Mouse (Mus musculus): ENCODE data around the gene Ppp2r5c. TPM values are rescaled to one million over a fixed set of nuclear protein-coding genes. Genes with fewer than 3 reads are reported as not detected.

Ppp2r5c gene
- polyA plus RNA-seq, 1 experiment = 171 TPM

DNA sequence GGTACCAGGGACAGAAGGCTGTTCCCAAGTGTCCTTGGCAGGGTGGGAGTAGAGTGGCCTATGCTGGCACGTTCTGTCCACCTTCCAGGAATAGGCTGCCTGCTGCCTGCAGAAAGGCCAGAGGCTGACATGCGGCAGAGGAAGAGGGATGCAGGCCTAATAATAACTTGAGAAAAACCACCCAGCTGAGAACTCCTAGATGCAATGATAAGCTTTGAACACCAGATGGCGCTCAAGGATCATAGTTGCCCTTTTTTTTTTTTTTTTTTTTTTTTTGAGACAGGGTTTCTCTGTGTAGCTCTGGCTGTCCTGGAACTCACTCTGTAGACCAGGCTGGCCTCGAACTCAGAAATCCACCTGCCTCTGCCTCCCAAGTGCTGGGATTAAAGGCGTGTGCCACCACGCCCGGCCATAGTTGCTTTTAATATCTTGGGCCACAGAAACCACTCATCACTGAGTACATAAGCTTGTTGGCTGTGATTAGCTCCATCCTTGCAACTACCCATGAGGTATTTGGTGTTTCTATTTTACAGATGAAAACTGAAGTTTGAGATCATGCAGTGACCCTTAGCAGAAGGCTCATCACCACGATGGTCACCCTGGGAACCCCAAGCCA is 28.1 kb upstream of the Ppp2r5c start:
- no peak for TF ChIP-seq POLR2A (IDR thresholded peaks at IDR 0.05; ENCODE audit: low read depth, low read length)
- no peak for TF ChIP-seq CTCF (IDR thresholded peaks at IDR 0.05; ENCODE audit: borderline replicate concordance, insufficient read depth, low read length)
- Histone ChIP-seq H3K4me1 (ENCODE audit: control insufficient read depth, insufficient read depth, low read length) (no peaks in the 10 kb centered on the region), H3K27ac (ENCODE audit: insufficient read depth, low read length) (no peak overlapping the region), H3K4me3 (ENCODE audit: insufficient read depth, low read length) (no peak overlapping the region)

DNA sequence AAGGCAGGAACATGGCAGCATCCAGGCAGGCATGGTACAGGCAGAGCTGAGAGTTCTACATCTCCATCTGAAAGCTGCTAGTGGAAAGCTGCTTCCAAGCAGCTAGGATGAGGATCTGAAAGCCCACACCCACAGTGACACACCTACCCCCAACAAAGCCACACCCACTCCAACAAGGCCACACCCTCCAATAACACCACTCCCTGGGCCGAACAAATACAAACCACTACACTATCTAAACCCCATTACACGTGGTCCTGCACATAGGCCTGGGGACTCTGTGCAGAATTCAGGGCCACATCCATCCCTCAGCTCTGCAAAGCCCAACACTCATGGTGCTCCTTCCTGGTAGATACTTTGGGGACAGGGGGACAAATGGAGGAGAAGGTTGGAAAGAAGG is 27.0 kb upstream of the Ppp2r5c start:
- Histone ChIP-seq H3K4me3 (ENCODE audit: insufficient read depth, low read length) (no peak overlapping the region), H3K27ac (ENCODE audit: insufficient read depth, low read length) (no peak overlapping the region), H3K4me1 (ENCODE audit: control insufficient read depth, insufficient read depth, low read length) (no peaks in the 10 kb centered on the region)
- TF ChIP-seq POLR2A (IDR thresholded peaks at IDR 0.05; ENCODE audit: low read depth, low read length) (no peak), CTCF (IDR thresholded peaks at IDR 0.05; ENCODE audit: borderline replicate concordance, insufficient read depth, low read length) (no peak)

DNA sequence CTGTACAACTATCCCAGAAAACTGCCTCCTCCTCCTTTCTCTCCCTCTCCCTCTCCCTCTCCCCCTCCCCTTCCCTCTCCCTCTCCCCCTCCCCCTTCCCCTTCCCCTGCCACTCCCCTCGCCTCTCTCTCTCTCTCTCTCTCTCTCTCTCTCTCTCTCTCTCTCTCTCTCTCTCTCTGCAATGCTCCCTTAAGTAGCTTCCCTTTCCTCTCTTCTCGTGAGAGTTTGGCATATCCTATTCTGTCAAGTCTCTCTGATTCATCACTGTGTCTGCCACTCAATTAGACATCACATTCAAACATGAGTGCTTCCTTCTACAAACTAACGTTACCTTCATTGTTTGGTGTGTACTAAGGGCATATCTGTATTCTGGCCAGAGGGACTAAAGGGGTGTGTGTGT is 25.6 kb upstream of the Ppp2r5c start:
- Histone ChIP-seq H3K27ac (ENCODE audit: insufficient read depth, low read length) (no peak overlapping the region), H3K4me3 (ENCODE audit: insufficient read depth, low read length) (no peak overlapping the region), H3K4me1 (ENCODE audit: control insufficient read depth, insufficient read depth, low read length) (no peaks in the 10 kb centered on the region)
- no peak for TF ChIP-seq CTCF (IDR thresholded peaks at IDR 0.05; ENCODE audit: borderline replicate concordance, insufficient read depth, low read length)
- TF ChIP-seq POLR2A (IDR thresholded peaks at IDR 0.05; ENCODE audit: low read depth, low read length) = no peak

DNA sequence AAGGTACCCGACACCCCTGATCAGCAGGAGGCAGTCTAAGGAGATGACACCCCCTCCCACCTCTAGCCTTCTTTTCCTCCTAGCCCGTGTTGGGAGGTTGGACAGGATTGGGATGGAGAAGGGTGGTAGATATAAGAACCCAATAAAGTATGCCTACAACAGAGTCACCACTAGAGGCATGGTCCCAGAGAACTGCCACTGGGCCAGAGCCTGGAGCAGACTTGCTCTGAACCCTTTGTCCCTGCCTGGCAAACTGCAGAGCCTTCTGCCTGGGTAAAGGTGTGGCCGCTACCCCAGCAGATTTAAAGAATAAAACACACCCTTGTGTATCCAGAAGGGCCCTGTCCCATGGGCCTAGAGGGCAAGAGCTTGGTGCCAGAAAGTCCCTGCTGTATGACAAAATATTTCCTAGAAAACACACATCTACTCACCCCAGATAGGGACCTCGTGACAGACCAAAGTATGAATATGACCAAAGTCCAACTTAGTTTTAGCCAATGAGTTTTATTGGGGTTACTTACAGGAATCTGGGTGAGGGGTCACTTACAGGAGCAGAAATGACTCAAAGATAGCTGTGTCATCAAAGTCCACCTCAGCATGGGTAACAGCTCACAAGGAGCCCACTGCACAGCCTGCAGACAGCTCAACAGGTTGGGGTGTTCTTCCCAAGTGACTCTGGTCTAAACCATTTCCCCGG is 22.8 kb upstream of the Ppp2r5c start:
- TF ChIP-seq CTCF (IDR thresholded peaks at IDR 0.05; ENCODE audit: borderline replicate concordance, insufficient read depth, low read length) (no peak), POLR2A (IDR thresholded peaks at IDR 0.05; ENCODE audit: low read depth, low read length) (no peak)
- no peaks in the 10 kb centered on the region for H3K4me1 ChIP-seq (ENCODE audit: control insufficient read depth, insufficient read depth, low read length)
- H3K27ac ChIP-seq (ENCODE audit: insufficient read depth, low read length) = no peak overlapping the region
- no peak overlapping the region for H3K4me3 ChIP-seq (ENCODE audit: insufficient read depth, low read length)

DNA sequence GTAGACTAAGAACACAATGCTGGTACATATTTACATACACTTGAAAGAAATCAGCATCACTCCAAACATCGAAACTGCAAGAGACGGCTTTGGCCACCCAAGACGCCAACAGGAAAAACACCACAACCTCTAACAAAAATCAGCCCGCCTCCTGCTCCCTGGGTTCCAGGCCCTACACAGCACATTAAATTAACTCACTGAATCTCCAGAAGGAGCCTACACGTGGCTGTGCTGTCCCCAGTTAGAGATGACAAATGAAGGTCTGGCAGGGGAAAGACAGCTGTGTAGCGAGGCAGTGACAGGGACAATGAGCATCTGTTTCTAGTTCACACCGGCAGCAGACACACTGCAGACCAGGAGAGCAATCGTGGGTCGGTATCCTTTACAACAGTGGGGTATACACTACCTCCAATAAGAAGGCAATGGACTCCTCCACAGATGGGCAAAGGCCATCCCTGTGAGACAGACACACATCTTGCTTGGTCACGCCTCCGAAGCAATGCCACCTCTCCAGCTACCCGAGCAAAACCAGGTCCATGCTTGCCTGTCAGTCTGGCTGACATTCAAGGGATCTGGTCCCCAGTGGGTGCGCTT is 20.4 kb upstream of the Ppp2r5c start:
- Histone ChIP-seq H3K4me3 (ENCODE audit: insufficient read depth, low read length) (no peak overlapping the region), H3K27ac (ENCODE audit: insufficient read depth, low read length) (no peak overlapping the region), H3K4me1 (ENCODE audit: control insufficient read depth, insufficient read depth, low read length) (no peaks in the 10 kb centered on the region)
- TF ChIP-seq CTCF (IDR thresholded peaks at IDR 0.05; ENCODE audit: borderline replicate concordance, insufficient read depth, low read length) = no peak
- no peak for TF ChIP-seq POLR2A (IDR thresholded peaks at IDR 0.05; ENCODE audit: low read depth, low read length)

DNA sequence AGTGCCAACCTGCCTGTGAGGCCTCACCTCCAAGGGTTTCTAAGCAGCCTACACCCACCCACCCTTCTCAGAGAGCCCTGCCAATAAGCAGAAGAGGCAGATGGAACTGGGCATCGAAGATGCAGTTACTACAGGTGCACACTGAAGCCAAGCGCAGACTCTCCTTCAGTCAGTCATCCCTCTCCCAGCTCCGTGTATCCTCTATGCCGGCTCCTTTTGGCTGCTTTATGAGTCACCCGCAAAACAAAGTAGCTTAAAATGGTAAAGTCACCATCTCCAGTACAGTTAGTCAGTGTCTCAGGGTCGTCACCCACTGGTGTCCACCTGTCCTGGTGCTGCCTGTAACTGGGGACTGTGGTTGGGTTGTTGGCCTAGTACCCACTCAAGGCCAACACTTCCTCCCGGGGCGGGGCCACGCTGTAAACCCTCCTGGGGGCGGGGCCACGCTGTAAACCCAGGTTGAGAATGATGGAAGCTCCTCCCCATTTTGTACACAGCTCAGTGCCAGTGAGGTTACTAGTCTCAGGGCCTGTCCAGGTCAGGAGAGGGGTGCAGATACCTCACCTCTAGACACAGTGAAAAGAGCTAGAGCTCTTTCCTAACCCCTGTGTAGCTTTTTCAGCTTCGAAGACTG is 17.5 kb upstream of the Ppp2r5c start:
- no peak for TF ChIP-seq POLR2A (IDR thresholded peaks at IDR 0.05; ENCODE audit: low read depth, low read length)
- no peak for TF ChIP-seq CTCF (IDR thresholded peaks at IDR 0.05; ENCODE audit: borderline replicate concordance, insufficient read depth, low read length)

DNA sequence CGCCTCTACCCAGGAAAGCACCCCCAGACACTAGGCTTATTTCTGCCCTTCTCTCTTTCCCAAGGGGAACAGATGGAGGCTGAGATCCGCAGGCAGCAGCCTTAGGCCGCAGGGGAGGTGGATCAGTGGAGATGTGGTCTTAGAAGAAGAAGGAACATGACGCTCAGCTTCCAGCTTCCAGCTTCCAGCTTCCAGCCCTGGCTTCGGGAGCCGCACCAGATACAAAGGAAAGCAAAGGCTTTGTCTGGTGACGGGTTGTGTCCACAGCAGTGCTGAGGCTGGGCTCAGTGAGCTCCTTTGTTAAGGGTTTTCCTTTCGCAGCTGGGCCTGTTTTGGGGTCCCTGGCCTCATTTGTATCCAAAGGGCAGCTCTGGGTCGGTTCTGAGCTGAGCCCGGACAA is 16.9 kb upstream of the Ppp2r5c start:
- no peak overlapping the region for H3K4me3 ChIP-seq (ENCODE audit: insufficient read depth, low read length)
- no peak for TF ChIP-seq CTCF (IDR thresholded peaks at IDR 0.05; ENCODE audit: borderline replicate concordance, insufficient read depth, low read length)
- no peak for TF ChIP-seq POLR2A (IDR thresholded peaks at IDR 0.05; ENCODE audit: low read depth, low read length)
- H3K4me1 ChIP-seq (ENCODE audit: control insufficient read depth, insufficient read depth, low read length) = peaks cover 6% of the 10 kb centered on the region; the same call in 1 of the 2 replicates
- H3K27ac ChIP-seq (ENCODE audit: insufficient read depth, low read length) = no peak overlapping the region

More for the DNA sequence above, 17.5 kb upstream of the Ppp2r5c start:
- Histone ChIP-seq H3K27ac (ENCODE audit: insufficient read depth, low read length) (no peak overlapping the region), H3K4me3 (ENCODE audit: insufficient read depth, low read length) (no peak overlapping the region), H3K4me1 (ENCODE audit: control insufficient read depth, insufficient read depth, low read length) (peaks cover 6% of the 10 kb centered on the region; the same call in 1 of the 2 replicates)

DNA sequence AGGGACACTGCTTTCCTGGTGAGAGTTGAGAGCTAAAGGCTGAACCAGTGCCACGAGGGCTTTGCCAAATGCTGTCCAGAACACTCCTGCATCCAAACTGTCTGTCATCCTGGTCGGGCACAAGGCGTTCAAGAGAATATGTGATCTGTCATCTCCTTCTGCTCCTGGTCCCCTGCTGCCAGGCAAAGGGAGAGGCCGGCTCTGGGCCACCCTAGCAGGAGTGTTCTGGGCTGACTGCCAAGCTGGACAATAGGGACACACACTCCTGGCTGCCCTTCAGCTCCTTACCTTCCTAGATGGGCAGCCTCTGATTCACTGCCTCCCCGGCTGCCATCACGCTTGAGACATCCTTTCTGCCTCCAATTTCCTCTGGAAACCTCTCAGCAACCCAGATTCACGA is 15.1 kb upstream of the Ppp2r5c start:
- Histone ChIP-seq H3K4me3 (ENCODE audit: insufficient read depth, low read length) (no peak overlapping the region), H3K27ac (ENCODE audit: insufficient read depth, low read length) (no peak overlapping the region), H3K4me1 (ENCODE audit: control insufficient read depth, insufficient read depth, low read length) (peaks cover 6% of the 10 kb centered on the region; the same call in 1 of the 2 replicates)
- TF ChIP-seq CTCF (IDR thresholded peaks at IDR 0.05; ENCODE audit: borderline replicate concordance, insufficient read depth, low read length) = no peak
- no peak for TF ChIP-seq POLR2A (IDR thresholded peaks at IDR 0.05; ENCODE audit: low read depth, low read length)

DNA sequence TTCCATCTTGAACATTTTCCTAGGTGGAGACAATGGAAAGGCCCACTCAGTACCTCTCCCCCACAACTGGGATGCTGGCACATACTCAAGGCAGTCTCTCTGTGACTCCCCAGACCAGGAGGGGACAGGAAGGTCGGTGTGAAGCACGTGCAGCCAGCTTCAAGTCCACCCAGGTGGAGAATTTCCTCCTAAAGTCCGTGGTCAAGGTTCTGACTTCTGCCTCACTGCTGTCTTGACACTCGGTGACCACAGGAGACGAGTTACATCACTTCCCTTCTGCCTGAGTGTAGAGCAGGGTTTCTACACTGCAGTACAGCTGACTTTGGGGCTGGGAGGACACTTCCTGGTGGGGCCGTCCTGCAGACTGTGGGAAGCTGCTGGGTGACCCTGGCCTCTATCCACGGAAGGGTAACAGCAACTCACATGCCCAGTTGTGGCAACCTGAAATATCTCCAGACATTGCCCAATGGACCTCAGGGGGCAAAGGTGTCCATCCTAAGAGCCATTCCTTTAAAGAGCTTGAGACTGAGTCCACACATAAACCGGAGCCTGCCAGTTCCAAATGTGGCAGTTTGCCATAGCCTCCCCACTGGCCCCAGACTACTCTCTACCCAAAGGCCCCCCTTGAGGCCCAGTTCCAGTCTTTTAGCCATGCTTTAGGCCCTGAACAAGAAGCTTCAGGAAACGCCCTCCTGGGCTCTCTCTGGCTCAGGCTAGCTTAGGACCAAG is 10.1 kb upstream of the Ppp2r5c start:
- no peak for TF ChIP-seq POLR2A (IDR thresholded peaks at IDR 0.05; ENCODE audit: low read depth, low read length)
- TF ChIP-seq CTCF (IDR thresholded peaks at IDR 0.05; ENCODE audit: borderline replicate concordance, insufficient read depth, low read length) = no peak
- Histone ChIP-seq H3K4me1 (ENCODE audit: control insufficient read depth, insufficient read depth, low read length) (peaks cover 6% of the 10 kb centered on the region; the same call in 1 of the 2 replicates), H3K27ac (ENCODE audit: insufficient read depth, low read length) (no peak overlapping the region), H3K4me3 (ENCODE audit: insufficient read depth, low read length) (no peak overlapping the region)
